Mouse (Mus musculus): ENCODE measurements around the gene Bach2. TPM values are rescaled to one million over a fixed set of nuclear protein-coding genes. Genes with fewer than 3 reads are reported as not detected.

The Bach2 gene
- total RNA-seq (2014; rRNA removed) (16.2 and 19.0 TPM in 2 replicates), polyA plus RNA-seq (2015; fragmentation: Nextera tagmentation; extraction: Ambion mirVana) (9.1 and 16.0 TPM in 2 replicates)

GRCm38 (mm10) chr4:32238366-32238854 is at the start of gene Bach2:
Bach2 (plus strand) TSS chr4:32238804.
- DNase-seq: peak; percentile 94
- peak; percentile 44 for TF ChIP-seq CTCF (IDR thresholded peaks at IDR 0.05; ENCODE audit: low read depth)
- no peaks in the 10 kb centered on the region for H3K9me3 ChIP-seq (ENCODE audit: low read length)
- peak within 1 kb of the TSS; percentile 97 for H3K27ac ChIP-seq (ENCODE audit: low read depth, low read length)
- H3K4me3 ChIP-seq (ENCODE audit: low read depth, low read length): peak within 1 kb of the TSS; percentile 98
- no peaks in the 10 kb centered on the region for H3K27me3 ChIP-seq (ENCODE audit: insufficient read depth, low read length)
- 4% methylated on average over 62 of the region's 69 CpGs for WGBS
- peaks cover 17% of the 10 kb centered on the region for H3K4me1 ChIP-seq (ENCODE audit: insufficient read depth)
- H3K36me3 ChIP-seq (ENCODE audit: insufficient read depth): no peaks in the 10 kb centered on the region
- peak within 1 kb of the TSS; percentile 97 for H3K9ac ChIP-seq
- peak within 1 kb of the TSS; percentile 77 for H3K4me2 ChIP-seq (ENCODE audit: low read depth)
- ATAC-seq: peak; percentile 87

DNA sequence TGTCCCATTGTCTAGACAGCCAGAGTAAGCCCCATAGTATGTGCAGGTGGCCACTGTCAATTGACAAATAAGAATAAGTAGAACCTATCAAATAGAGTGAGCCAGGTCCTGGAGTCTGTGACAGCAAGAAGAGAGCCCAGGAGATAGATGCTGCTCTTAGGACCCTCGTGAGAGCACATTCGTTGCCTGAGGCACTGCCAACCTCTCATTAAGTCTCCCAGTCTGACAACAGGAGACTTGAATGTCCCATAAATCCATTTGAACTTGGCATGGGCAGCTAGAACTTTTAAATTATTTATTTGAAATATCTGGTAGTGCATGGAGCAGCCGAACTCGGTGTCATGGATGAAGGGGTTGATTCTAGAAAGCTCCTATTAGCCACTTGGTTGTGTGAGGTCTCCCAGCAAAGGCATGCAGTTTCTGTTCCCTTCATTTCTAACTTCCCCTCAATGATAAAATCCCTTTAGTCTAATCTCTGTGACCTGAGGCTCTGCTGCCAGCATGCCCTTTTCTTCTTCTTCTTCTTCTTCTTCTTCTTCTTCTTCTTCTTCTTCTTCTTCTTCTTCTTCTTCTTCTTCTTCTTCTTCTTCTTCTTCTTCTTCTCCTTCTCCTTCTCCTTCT is 49.1 kb upstream of the Bach2 start:
- Histone ChIP-seq H3K4me2 (ENCODE audit: low read depth) (peak overlapping the region; percentile 8; the same call in 1 of the 2 replicates), H3K27ac (ENCODE audit: low read depth, low read length) (peak overlapping the region; percentile 73), H3K36me3 (ENCODE audit: insufficient read depth) (no peaks in the 10 kb centered on the region), H3K27me3 (ENCODE audit: insufficient read depth, low read length) (no peaks in the 10 kb centered on the region), H3K9me3 (ENCODE audit: low read length) (no peaks in the 10 kb centered on the region), H3K9ac (no peak overlapping the region), H3K4me3 (ENCODE audit: low read depth, low read length) (no peak overlapping the region), H3K4me1 (ENCODE audit: insufficient read depth) (peaks cover 5% of the 10 kb centered on the region)
- WGBS: 39% methylated on average over 4 of the region's 4 CpGs
- ATAC-seq (peak; percentile 32; the same call in 1 of the 2 replicates), DNase-seq (no peak)
- no peak for TF ChIP-seq CTCF (IDR thresholded peaks at IDR 0.05; ENCODE audit: low read depth)

- no peak for ATAC-seq
- no peak overlapping the region for H3K4me2 ChIP-seq (ENCODE audit: low read depth)
- 85% methylated on average over 8 of the region's 8 CpGs for WGBS
- no peaks in the 10 kb centered on the region for H3K36me3 ChIP-seq (ENCODE audit: insufficient read depth)
- DNase-seq: no peak
- no peak overlapping the region for H3K27ac ChIP-seq (ENCODE audit: low read depth, low read length)
- no peaks in the 10 kb centered on the region for H3K9me3 ChIP-seq (ENCODE audit: low read length)
- H3K9ac ChIP-seq: no peak overlapping the region
- H3K27me3 ChIP-seq (ENCODE audit: insufficient read depth, low read length): no peaks in the 10 kb centered on the region
- no peak for TF ChIP-seq CTCF (IDR thresholded peaks at IDR 0.05; ENCODE audit: low read depth)
- peaks cover 6% of the 10 kb centered on the region for H3K4me1 ChIP-seq (ENCODE audit: insufficient read depth)
- no peak overlapping the region for H3K4me3 ChIP-seq (ENCODE audit: low read depth, low read length)
Measured at GRCm38 (mm10) chr4:32190506-32190905, 48.1 kb upstream of the Bach2 start.

DNA sequence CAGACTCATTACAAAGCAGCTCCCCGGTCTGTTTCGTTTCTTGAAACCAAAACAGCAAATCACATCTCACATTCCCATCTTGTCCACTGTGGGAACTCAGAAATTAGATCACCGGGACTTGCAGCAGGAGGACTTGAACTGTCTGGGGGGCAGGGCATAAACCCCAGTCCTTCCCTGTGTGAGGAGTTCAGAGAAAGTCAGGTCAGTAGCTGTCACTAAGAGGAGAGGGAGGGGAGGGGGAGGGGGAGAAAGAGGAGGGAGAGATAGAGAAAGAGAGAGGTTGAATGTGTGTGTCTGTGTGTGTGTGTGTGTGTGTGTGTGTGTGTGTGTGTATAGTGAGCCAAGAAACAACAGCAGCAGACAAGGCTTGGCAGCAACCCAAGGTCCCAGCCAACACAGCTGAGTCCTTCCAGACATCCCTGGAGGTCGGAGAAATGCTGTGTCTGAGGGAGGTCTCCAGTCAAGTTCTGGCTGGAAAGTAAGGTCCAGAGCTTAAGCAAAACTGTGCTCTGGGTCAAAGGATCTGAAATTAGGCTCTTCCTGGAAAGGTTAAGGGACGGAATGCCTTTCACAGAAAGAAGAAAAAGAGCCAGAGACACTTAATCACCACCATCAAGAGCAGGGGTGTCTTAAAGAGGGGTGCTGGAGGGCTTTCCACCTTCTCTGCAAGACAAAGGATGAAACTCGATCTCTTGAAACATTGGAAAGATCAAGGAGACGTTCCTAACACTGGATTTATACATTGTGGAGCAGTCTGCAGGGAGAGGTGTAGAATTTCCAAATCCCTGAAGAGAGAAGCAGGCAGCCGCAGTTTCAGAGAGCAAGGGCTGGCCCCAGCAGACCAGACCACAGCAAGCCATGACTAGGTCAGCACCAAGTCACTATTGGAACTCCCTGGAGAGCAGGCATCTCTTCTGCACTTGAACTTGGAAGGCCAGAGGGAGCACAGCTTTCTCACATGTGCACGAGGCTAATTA is 42.4 kb upstream of the Bach2 start:
- H3K27ac ChIP-seq (ENCODE audit: low read depth, low read length): peak overlapping the region; percentile 40; the same call in 1 of the 2 replicates
- peak; percentile 76 for ATAC-seq
- no peaks in the 10 kb centered on the region for H3K9me3 ChIP-seq (ENCODE audit: low read length)
- H3K4me1 ChIP-seq (ENCODE audit: insufficient read depth): 0 out of 2 replicates have a peak, but pooled peaks cover 10% of the 10 kb centered on the region
- H3K4me2 ChIP-seq (ENCODE audit: low read depth): no peak overlapping the region
- 13% methylated on average over 9 of the region's 9 CpGs for WGBS
- no peak for TF ChIP-seq CTCF (IDR thresholded peaks at IDR 0.05; ENCODE audit: low read depth)
- DNase-seq: peak; percentile 61
- no peak overlapping the region for H3K9ac ChIP-seq
- no peaks in the 10 kb centered on the region for H3K36me3 ChIP-seq (ENCODE audit: insufficient read depth)
- no peak overlapping the region for H3K4me3 ChIP-seq (ENCODE audit: low read depth, low read length)
- no peaks in the 10 kb centered on the region for H3K27me3 ChIP-seq (ENCODE audit: insufficient read depth, low read length)

DNA sequence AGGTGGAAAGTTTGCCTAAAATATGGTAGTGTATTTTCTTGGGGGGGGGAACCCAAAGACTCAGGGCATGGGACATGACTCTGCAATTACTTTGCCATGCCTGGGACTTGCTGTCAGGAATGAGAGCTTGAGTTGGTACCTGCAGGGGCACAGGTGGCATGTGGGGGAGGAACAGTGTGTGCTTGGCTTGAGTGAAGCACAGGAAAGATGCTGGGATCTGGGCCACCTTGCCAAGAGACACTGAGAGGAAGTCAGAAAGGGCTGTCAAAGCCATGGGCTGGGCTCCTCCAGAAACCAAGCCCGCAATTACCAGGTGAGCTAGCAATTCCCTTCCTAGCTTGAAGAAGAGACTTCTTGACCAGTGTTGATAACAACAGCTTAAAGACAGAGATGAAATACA is 40.6 kb upstream of the Bach2 start:
- Histone ChIP-seq H3K9ac (no peak overlapping the region), H3K4me1 (ENCODE audit: insufficient read depth) (0 out of 2 replicates have a peak, but pooled peaks cover 10% of the 10 kb centered on the region), H3K4me3 (ENCODE audit: low read depth, low read length) (no peak overlapping the region), H3K27ac (ENCODE audit: low read depth, low read length) (no peak overlapping the region), H3K36me3 (ENCODE audit: insufficient read depth) (no peaks in the 10 kb centered on the region), H3K27me3 (ENCODE audit: insufficient read depth, low read length) (no peaks in the 10 kb centered on the region), H3K9me3 (ENCODE audit: low read length) (no peaks in the 10 kb centered on the region), H3K4me2 (ENCODE audit: low read depth) (no peak overlapping the region)
- ATAC-seq: no peak
- TF ChIP-seq CTCF (IDR thresholded peaks at IDR 0.05; ENCODE audit: low read depth): no peak
- 97% methylated on average over 1 of the region's 1 CpGs for WGBS
- DNase-seq: no peak

DNA sequence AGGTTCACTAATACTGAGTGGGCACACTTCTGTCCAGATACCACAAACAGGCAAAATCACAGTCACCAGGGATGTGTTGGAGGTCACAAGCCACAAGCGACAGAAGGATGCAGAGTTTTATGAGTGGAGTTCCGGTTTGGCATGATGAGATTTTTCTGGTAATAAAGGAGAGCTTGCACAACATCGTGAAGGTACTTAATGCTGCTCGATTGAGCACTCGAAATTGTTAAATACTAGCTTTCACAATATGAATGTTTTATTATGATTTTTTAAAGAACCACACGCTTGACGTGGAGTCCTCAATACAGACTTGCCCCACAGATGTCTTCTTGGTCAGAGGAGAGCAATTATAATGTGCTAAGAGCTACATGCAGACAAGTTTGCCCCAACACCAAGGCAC is 40.0 kb upstream of the Bach2 start:
- WGBS: 82% methylated on average over 7 of the region's 7 CpGs
- H3K27me3 ChIP-seq (ENCODE audit: insufficient read depth, low read length): no peaks in the 10 kb centered on the region

More for the DNA sequence above, 40.0 kb upstream of the Bach2 start:
- Histone ChIP-seq H3K4me3 (ENCODE audit: low read depth, low read length) (no peak overlapping the region), H3K4me1 (ENCODE audit: insufficient read depth) (0 out of 2 replicates have a peak, but pooled peaks cover 10% of the 10 kb centered on the region), H3K9me3 (ENCODE audit: low read length) (no peaks in the 10 kb centered on the region), H3K9ac (no peak overlapping the region), H3K4me2 (ENCODE audit: low read depth) (no peak overlapping the region), H3K27ac (ENCODE audit: low read depth, low read length) (no peak overlapping the region), H3K36me3 (ENCODE audit: insufficient read depth) (no peaks in the 10 kb centered on the region)
- no peak for TF ChIP-seq CTCF (IDR thresholded peaks at IDR 0.05; ENCODE audit: low read depth)
- ATAC-seq (no peak), DNase-seq (no peak)
